ENCODE assay signal across 13 mouse cellular contexts in genomic region chr6:145114561-145114960, GRCm38 (mm10).
"Had no signal": no experiment of that assay in that cellular context is flagged by ENCODE, and none has a peak within 500 bp of the region (broad histone marks: within the 10 kb centered on the region; RNA-seq: fewer than 3 reads in every experiment).

No protein-coding gene starts in this region.

- DNase-seq: gastrocnemius, postnatal 14 days; gastrocnemius, postnatal 36 days; heart, adult 11 months; heart, adult 2 months; heart, postnatal 14 days; heart, postnatal 36 days; kidney, adult 18-20 months; kidney, adult 9 months; kidney, postnatal 14 days; kidney, postnatal 36 days; layer of hippocampus, adult 9-11 months; layer of hippocampus, postnatal 36 days; left cerebral cortex, postnatal 4 days had no signal
